ENCODE assay signal across 16 mouse cellular contexts in the genomic region with DNA sequence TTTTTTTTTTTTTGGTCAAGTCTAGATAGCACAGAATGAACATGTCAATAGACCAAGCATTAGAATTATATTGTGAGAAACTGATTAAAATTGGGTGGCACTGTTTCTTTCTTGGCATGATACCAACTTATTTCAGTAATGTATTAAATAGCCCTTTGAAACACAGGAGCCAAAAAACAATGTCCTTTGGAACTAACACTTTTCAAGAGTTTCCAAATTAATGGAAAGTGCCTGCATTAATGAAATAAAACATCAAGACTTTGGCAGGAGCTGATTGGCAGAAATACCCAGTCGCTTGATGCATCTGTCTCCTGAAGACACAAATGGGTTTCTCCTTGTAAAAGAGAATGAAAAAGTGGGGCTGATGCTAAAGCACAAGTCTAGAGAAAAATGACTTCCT.
"Had no signal": no experiment of that assay in that cellular context is flagged by ENCODE, and none has a peak within 500 bp of the region (broad histone marks: within the 10 kb centered on the region; RNA-seq: fewer than 3 reads in every experiment).

No protein-coding gene starts in this region.

- H3K9me3 ChIP-seq: neural tube, embryonic 13.5 days; neural tube, embryonic 15.5 days; stomach, embryonic 15.5 days had no signal

- H3K27me3 ChIP-seq: neural tube, embryonic 13.5 days; neural tube, embryonic 15.5 days; stomach, embryonic 15.5 days had no signal

- H3K4me1 ChIP-seq: neural tube, embryonic 13.5 days; neural tube, embryonic 15.5 days; stomach, embryonic 15.5 days had no signal

- H3K36me3 ChIP-seq: neural tube, embryonic 13.5 days; neural tube, embryonic 15.5 days; stomach, embryonic 15.5 days had no signal

- H3K27ac ChIP-seq: neural tube, embryonic 13.5 days; neural tube, embryonic 15.5 days; stomach, embryonic 15.5 days; stomach, postnatal 0 days had no signal

- H3K4me3 ChIP-seq: neural tube, embryonic 13.5 days; neural tube, embryonic 15.5 days; stomach, embryonic 15.5 days had no signal

- DNase-seq: retina, postnatal 1 day; right cerebral cortex, adult 18-20 months; right cerebral cortex, postnatal 14 days; right cerebral cortex, postnatal 25 days; right cerebral cortex, postnatal 4 days; spleen, adult 18-20 months; thymus, adult 18-20 months; thymus, adult 2 months; thymus, postnatal 14 days; thymus, postnatal 25 days; thymus, postnatal 36 days; thymus, postnatal 4 days had no signal

- H3K9ac ChIP-seq: neural tube, embryonic 13.5 days; neural tube, embryonic 15.5 days; stomach, embryonic 15.5 days had no signal

- H3K4me2 ChIP-seq: neural tube, embryonic 13.5 days; neural tube, embryonic 15.5 days; stomach, embryonic 15.5 days had no signal
